Mouse (Mus musculus) right cerebral cortex, adult 2 months (tissue): Measurements from ENCODE around the gene Neo1.
"Not testable (repeated sequence)": the region's sequence is repeated elsewhere in the genome, so short reads cannot be mapped to it uniquely, and the experiment has no call there.

ENCODE experiments used
- DNase-seq, 2 experiments: peaks; one replicate each; pipeline ENCODE4 v3.0.0; 2021 to 2022; ENCODE audit warnings: low spot score in 2 of 2

The Neo1 gene

DNA sequence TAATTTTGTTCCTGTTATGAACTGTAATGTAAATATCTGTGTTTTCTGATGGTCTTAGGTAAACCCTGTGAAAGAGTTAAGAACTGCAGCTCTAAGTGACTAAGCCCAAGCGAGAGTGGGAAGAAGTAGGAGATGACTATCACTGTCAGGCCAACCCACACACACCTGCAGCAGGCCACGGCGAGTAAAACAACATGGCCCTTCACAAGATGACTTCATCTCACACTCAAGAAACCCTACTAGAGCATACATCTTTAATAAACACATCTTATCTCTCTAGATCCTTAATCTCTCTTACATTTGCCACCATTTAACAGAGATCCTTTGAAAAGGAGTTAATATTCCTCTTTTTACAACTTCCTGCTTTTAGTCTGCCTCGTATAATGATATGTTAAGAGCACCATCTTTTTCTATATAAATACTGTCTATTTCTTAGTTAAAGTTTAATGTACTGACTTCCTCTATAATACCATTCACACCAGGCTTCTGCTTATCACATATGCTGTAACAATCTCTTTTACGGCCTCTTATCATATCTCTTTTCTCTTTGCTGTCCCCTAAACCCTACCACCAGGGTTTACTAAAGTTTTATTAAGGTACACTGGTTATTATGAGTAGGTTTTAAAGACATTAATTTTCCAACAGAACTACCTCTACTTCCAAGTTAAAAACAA lies 46.8 kb downstream of the Neo1 start:
- DNase-seq: peak; percentile 25 to 27

DNA sequence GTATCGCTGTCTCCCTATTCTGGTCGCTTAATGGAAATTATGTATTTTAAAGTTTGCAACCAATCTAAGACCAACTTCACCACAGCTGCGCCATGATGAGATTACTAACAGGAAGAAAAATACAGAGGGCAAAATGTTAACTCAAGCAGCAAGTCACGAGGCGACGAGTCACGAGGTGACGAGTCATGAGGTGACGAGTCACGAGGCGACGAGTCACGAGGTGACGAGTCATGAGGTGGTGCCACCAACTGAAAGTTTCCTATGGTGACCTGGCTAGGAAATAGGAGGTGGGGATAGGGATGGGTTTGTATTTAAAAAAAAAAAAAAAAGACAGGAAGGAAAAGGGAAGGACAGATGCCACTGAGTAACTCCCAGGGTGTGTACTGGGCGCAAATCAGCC lies 57.2 kb downstream of the Neo1 start:
- DNase-seq: no peak

DNA sequence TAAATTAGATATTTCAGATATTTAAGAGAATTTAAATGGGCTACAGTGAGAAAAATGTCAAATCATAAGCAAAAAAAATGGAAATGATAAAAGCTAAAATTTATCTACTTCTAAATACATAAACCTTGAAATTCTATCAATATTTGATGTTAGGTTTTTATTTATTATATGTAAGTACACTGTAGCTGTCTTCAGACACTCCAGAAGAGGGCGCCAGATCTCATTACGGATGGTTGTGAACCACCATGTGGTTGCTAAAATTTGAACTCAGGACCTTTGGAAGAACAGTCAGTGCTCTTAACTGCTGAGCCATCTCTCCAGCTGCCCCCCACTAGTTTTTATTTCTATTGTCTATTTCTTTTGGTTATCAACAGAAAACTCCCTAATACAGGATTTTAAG lies 65.1 kb downstream of the Neo1 start:
- not testable (repeated sequence) for DNase-seq

DNA sequence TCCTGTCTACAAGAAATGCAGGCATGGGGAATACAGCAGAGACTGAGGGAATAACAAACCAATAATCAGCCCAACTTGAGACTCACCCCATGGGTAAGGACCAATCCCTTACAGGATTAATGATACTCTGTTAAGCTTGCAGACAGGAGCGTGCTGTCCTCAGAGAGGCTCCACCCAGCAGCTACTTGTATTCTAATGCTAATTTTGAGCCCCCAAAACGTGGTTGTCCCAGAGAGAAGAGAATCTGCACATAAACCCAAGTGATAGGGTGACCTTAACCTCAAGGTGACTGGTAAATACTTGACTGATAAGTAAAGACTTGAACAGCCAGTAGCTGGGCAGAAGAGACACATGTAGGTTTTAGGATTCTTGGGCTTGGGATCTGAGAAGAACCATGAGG lies 68.9 kb downstream of the Neo1 start:
- DNase-seq: no peak

DNA sequence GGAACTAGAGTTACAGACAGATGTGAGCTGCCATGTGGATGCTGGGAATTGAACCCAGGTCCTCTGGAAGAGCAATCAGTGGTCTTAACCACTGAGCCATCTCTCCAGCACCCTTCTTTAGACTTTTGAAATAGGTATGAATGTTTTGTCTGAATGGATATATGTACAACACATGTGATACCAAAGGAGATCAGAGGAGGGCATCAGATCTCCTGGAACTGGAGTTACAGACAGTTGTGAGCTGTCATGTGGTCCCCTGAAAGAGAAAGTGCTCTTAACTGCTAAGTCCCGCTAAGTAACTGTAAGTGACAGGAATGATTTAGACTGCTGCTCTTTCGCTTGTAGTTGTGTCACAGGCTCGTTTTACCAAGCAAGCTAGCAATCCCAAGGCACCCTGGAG lies 80.7 kb downstream of the Neo1 start:
- no peak for DNase-seq

DNA sequence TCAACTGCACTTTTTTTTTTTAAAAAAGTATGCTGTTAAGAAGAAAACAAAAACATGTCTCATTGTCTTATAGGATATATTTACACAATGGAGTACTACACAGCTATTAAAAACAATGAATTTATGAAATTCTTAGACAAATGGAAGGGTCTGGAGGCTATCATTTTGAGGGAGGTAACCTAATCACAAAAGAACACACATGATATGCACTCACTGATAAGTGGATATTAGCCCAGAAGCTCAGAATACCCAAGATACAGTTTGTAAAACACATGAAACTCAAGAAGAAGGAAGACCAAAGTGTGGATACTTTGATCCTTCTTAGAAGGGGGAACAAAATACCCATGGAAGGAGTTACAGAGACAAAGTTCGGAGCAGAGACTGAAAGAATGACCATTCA lies 90.3 kb downstream of the Neo1 start:
- DNase-seq: not testable (repeated sequence)

DNA sequence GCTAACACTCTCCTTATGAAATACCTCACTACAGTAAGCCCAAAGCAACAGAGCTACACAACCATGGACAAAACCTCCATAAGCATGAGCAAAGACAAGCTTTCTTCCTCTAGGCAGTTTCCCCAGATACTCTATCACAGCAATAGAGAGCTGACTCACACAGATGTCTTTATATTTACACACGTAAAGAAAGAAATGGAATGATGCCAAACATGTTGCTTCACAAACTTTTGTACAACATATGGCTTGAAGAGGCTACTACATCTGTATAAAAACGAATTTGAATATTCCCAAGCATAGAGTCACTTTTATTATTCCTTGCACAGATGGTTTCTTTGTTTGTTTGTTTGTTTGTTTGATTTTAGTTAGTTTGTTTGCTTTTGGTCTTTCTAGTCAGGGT lies 101.5 kb downstream of the Neo1 start:
- DNase-seq: no peak

DNA sequence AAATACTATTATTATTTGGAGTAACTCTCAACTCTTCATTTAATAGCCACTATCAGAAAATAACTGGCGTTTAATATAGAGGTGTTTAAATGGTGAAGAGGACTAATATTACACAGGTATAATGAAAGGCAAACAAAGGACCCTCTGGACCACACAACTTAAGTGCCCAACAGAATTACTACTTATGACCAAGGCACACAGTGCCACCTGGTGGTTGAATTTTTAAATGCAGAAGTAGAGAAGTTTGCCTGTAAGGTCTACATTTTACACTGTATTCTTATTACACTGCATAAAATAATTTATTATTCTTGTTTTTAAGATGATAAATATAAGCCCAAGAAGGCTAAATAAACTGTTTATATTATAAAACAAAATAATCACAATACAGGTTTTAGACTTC lies 108.1 kb downstream of the Neo1 start:
- DNase-seq: peak; percentile 49 to 61

DNA sequence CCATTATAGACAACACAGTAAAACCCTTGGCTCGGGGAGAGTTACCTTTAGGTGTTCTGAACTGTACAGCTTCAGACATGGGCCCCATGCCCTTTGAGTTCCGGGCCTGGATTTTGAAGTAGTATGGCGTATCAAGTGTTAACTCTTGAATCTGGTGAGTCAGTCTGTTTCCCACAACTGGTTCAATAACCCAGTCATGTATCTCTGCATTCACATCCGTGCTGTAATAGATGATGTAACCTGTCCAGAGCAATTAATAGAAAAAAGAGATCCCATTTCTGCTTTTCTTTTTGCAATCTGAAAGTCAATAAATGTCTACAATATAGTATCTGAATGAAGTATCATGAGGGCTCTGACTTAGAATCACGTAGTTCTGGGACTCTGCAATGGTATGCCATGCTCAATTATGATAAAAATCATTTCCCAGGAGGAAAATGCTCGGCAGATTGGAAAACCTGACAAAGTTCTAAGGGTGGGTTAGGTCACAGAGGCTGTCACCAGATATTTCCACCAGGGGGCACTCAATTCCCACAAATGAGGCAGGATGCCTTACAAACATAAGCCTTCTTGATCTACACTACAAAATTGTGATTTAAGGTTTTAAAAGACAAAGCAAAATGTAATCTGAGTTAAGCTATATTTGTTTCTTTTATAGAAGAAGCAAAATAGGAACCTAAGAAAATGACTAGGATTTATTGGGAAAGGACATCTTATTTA lies 133.2 kb downstream of the Neo1 start:
- DNase-seq: peak; percentile 66 to 68

DNA sequence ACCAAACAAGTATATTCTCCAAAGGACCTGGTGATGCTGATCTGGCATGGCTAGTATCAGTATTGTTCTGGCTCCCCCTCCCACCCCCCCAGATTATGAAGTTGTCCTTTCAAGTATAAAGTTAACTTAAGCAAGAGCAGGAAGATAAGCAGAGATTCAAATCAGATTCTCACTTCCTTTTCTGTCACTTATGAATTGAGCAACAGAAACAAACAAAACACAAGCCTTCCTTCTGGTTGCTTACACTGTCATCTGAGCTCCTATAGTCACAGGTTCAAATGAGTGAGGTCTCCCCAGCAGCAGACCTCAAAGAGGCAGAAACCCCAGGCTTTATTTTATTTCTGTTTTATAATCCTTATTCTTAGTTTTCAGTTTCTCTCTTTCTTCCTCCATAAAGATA lies 136.6 kb downstream of the Neo1 start:
- no peak for DNase-seq

DNA sequence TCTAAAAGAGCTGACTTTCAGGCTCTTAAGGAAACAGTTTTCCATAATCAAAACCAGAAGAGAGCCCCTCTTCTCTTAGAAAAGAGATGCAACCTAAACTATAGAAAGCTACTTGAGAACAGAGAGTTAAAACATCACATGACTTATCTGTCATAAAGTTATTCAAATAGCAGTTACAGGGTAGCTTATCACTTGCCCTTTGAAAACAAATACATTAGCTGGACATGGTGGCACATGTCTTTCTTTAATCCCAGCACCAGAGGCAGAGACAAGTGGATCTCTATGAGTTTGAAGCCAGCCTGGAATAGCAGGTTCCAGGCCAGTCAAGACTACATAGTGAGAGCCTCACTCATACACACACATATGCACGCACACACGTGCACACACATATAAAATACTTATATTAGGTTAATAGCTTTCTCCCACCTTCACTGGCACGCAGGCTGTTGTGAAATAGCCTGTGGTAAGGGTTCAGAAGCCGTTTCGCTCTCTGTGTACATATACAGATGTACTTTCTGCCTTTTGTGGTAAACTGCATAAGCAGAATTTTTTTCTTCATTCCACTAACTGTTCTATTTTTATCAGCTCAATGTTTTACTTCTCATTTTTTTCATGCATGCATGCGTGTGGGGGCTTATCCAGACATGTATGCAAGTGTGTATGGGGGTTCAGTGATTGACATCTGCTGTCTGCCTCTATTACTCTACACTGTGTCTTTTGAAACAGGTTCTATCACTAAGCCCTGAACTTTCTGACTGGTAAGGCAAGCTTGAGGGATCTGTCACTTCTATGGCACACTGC lies 144.2 kb downstream of the Neo1 start:
- DNase-seq: no peak

DNA sequence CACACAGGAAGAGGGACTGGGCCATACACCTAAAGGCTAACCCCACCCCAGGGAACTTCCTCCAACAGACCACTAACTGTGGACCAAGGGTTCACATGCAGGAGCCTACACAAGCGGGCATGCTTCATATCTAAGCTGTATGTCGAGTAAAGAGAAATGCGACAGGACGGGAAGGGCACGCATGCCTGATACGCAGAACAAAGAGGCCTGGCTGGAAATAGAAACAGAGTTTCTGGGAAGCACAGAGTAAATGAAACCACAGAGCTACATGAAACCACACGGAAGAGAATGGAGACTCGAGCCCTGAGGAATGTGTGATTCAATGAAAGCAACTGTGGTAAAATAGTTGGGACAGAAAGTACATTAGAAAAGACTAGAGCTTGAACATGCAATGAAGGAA lies 145.3 kb downstream of the Neo1 start:
- DNase-seq: no peak

DNA sequence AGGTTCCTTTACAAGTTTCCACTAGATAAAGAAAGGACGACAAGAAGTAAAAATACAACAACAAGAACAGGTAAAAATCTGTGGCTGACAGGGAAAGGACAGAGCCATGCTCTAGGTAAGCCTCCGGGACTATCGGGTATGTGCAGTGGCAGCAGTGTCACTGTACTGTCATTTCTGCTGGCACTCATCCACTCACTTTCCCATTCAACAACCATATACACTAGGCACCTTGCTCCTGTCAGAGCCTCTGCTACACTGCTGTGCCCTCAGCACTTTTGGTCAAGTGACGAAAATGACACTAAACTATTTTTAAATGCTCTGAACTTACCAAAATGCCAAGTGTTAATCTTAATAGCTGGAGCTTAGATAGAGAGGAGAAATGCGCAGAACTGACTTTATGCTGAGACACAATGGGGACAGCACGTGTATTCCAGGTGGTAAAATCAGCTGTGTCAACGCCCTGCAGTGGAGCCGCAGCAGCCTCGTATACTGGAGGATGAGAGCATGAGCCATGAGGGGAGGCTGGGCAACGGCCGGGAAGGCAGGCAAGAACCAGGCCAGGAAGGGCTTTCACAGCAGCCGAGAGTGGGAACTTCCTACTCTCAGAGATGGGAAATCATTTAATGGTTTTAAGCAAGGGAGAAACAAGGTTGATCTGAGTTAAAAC lies 146.3 kb downstream of the Neo1 start:
- DNase-seq: no peak

DNA sequence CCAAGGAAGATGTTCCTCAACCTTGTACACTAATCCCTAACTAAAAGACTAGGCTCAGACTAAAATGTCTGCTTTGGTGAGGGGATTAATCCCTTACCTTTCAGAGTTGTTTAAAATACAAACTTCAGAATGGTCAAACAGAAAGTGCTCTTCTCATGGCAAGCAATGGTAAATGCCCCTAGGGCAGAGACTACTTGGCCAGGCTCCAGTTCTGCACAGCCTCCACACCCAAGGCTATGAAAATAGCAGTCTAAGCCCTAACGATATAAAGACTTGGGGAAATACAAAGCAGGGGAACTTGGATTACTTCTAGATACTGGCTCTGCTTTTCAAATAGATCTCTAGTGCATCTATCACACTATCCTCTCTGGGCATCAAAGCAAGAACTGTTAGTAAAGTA lies 153.6 kb downstream of the Neo1 start:
- no peak for DNase-seq

DNA sequence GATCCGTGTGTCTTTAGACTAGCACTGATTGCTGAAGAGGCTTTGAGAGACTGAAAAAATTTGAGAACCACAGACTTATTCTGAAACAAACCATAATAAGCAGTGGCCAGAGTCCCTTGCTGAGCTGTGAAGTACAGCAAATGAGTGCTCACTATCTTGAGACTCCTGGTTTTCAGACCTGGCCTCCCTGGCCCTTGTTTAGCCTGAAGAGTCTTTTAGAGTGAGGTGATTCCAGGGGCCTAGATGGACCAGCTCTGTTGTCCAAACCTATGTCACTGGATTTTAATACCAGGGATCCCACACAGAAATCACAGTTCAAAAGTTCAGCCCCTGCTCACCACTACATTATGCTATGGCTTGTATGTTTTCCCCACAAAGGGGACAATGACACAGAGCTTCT lies 156.4 kb downstream of the Neo1 start:
- DNase-seq: no peak

DNA sequence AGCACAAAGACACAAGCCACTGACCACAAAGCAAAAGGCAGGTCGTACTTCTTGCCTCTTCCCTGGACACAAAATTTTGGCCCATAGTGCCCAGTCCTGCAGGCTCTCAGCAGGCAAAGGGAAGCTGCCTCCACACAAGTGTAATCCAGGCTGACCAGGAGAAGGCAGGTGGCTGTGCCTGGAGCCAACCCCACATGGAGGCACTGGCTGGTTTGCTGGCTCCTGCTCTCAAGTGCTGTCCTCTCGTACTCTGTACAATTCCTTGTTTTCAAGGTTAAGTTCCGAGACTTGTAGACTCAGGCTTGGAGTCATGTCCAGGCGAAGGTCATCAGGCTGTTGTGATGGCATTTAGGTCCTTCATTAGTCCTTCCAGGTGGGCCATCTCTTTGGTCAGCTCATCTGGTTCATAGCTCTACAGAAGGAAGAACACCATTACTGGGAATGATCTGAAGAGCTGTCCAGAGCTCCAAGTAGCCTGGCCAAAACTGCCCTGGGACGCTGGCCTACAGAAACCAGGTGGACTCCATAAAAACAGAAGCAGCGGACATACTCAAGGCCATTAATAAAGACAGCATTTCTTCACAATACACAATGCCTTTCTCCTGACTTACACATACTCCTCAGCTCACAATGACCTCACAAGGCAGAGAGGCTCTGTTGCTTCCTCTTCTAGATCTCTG lies 159.2 kb downstream of the Neo1 start:
- DNase-seq: no peak

DNA sequence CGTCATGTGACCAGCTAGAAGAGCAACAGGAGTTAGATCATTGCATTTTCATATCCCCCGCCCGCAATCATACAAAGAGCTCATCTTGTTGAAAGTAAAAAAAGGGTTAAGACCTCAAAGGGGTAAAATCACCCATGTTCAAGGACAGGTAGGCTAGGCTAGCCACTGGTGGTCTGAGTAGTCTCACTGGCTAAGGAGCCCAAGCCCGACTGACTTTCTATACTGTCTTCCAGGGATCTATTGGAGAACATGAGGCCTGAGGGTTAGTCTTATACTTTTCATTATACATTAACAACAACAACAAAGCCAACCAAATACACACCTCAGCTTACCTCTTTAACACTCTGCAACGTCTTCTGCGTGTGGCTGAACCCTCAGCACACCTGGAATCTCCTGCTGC lies 160.8 kb downstream of the Neo1 start:
- no peak for DNase-seq

DNA sequence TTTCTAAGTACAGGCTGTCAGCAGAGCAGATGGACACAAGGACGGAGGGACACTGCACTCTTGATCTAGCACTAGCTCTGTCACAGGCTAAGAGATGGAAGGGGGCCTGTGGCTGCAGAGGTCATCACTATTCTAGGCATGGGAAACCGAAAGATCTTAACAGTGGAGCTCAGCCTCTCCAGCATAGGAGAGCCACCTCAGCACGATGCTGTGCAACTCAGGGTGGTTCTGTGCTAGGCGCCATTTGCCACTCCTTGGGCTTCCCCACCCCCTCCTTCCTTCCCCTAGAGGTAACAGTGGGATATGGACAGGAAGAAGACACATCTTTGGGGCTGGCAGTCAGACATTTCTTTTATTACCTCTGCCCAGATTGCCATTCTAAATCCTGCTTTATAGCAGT lies 161.9 kb downstream of the Neo1 start:
- DNase-seq: no peak

DNA sequence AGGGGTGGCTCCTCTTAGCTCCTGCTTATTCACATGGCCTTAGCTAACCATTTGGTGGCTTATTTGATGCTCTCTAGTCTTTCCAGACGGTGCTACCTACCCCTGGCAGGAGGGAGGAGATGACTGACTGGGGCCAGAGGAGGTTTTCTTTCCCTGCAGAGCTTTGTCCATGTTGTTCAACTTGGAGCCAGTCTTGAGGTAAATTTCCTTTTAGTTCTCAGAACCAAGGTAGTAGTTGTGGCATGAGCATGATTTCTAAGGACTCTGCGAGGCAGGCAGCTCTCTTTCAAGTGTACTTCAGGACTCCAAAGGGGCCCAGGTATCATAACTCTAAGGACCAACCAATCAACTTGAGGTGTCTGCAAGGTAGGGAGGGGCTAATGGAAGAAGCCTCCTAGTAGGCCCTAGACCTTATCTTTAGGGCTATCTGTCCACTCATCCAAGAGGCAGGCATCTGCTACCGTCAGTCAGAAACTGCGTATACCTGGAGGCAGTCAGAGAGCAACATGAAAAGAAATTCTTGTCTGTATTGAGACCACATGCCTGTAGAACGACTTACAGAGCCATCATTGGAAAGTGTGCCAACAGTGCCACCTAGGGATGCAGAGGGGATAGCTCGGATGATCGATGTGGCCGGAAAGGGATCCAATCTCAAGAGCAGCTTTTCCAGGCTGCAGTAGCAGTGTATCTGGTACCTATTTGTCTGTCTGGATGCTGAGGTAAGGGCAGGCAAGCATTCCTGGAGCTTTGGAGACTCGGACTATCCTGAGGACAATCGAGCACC lies 162.5 kb downstream of the Neo1 start:
- peak; percentile 80 to 85 for DNase-seq

DNA sequence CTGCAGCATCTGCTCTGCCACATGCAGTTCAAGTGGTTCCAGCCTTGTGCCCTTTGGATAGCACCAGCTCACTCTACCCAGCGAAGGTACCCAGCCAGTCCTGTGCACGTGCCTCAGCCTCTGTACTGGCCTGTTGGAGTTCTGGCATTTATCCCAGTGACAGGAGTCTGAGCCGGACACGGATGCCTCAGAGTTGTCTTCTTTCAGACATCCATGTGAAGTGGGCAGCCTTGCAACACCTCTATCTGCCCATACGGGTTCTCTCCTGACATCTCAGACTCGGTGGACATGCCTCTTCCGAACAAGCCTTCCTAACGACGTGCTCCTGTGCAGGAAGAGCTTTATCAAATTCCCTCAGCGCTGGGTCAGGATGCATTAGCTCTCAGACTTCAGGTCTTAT lies 165.1 kb downstream of the Neo1 start:
- no peak for DNase-seq

DNA sequence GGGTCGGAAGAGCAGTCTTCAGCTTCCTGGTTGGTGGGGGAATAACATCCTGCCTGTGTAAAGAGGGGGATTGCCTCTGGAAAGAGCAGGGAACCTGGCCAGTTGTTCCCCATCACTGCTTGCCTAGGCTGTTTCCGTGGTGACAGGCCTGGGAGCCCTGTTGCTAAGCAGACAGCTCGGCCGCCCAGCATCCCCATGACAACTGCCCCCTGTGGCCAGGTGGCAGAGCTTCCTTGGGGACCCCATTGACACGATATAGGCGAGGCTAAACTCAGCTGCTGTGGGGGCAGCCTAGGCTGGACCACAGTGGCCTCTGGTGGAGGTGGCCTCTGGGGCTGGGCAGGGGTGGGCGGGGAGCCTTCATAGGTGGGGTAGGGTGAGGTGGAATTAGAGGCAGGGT lies 172.4 kb downstream of the Neo1 start:
- peak in 1 of 2 experiments; percentile 29 for DNase-seq
